28 mouse cellular contexts compared by ENCODE assay signal in genomic region chr4:144493331-144493730, GRCm38 (mm10). TPM values are rescaled to one million over a fixed set of nuclear protein-coding genes. Genes with fewer than 3 reads are reported as not detected.
DNase-seq lines count a peak whose midpoint lies in the region; ATAC-seq and TF ChIP-seq lines count a peak whose summit lies in the region.
"Had no signal": no experiment of that assay in that cellular context is flagged by ENCODE, and none has a peak within 500 bp of the region (broad histone marks: within the 10 kb centered on the region; RNA-seq: fewer than 3 reads in every experiment).

No protein-coding gene starts in this region.

- TF ChIP-seq CTCF in G1E (IDR thresholded peaks at IDR 0.05; ENCODE audit: low read depth, low read length) (no peak), Patski (IDR thresholded peaks at IDR 0.05) (no peak)

- no peak overlapping the region for H3K4me3 ChIP-seq in G1E (ENCODE audit: low read depth, low read length)

- peaks cover 12% of the 10 kb centered on the region for H3K9me3 ChIP-seq in G1E (replicated peaks)

- CTCF ChIA-PET in Patski (lab: Charles Lee) = interaction anchor here (1.7 kb wide), 1 partner anchor 10 kb away, joined by 3 read pairs; no protein-coding TSS in a partner anchor

- peak; percentile 4; the same call in 1 of the 2 replicates for ATAC-seq in G1E (ENCODE audit: extremely low read depth, insufficient number of reproducible peaks, low FRiP score, poor library complexity, severe bottlenecking)
- peak; percentile 54 for ATAC-seq in Patski
- ATAC-seq in megakaryocyte-erythroid progenitor cell, adult 5-6 weeks (replicated peaks; ENCODE audit: low FRiP score, low TSS enrichment, poor library complexity, severe bottlenecking) = no peak
- ATAC-seq: activated CD4-positive, CD25-positive, alpha-beta regulatory T cell, adult 4 months; CD4-positive, CD25-positive, alpha-beta regulatory T cell, adult 4 months had no signal

- no peaks in the 10 kb centered on the region for H3K36me3 ChIP-seq in G1E (replicated peaks)

- no peak for DNase-seq in G1E (ENCODE audit: low spot score)
- DNase-seq in Patski (ENCODE audit: low read depth, low spot score) = no peak
- peak; percentile 98 for DNase-seq in fat pad, adult 2 months (ENCODE audit: extremely low read depth, low read depth, low spot score)
- peak; percentile 99 for DNase-seq in gonadal fat pad, adult 2 months (ENCODE audit: low read depth)
- DNase-seq in left cerebral cortex, postnatal 25 days (ENCODE audit: low spot score in 2 of 2) = no peak
- DNase-seq in kidney, postnatal 14 days = no peak
- no peak for DNase-seq in gastrocnemius, postnatal 10 days
- DNase-seq: adrenal gland, adult 2 months; adrenal gland, adult 8-10 months; adrenal gland, postnatal 10 days; adrenal gland, postnatal 14 days; adrenal gland, postnatal 25 days; adrenal gland, postnatal 36 days; B cell, adult 2 months; cerebellum, adult 11 months; cerebellum, adult 11-12 months; cerebellum, adult 18-20 months; cerebellum, adult 2 months had no signal

- H3K4me1 ChIP-seq in G1E (ENCODE audit: insufficient read depth, low read depth, low read length) = no peaks in the 10 kb centered on the region

- POLR2A ChIA-PET in Patski (lab: Charles Lee) = no interaction called here

- H3K27me3 ChIP-seq in G1E (ENCODE audit: insufficient read depth, low read length) (no peaks in the 10 kb centered on the region), Patski (no peaks in the 10 kb centered on the region)

- in situ Hi-C loops in Patski (cut with MboI; ENCODE audit: low pct_unique_long_range_greater_than_20kb) = no loop called here

- intact Hi-C loops in left cerebral cortex, postnatal 25 days (cut with DNase I) = no loop called here

RNA-seq across cellular contexts. Expression of gene 9430007A20Rik, which starts 26.3 kb away (rescaled TPM):
- total RNA-seq in G1E (2014; fragmentation: Nextera tagmentation) (not detected in 2 replicates), G1E (2017) (not detected in 2 replicates)
- polyA plus RNA-seq in G1E (2012) (not detected in 2 replicates), Patski (2021) (not detected)
- not detected in 2 replicates for polyA plus RNA-seq in gonadal fat pad, adult 2 months (2012; rRNA removed)
- total RNA-seq in left cerebral cortex, postnatal 25 days (2021) = not detected
- total RNA-seq in megakaryocyte-erythroid progenitor cell, adult 5-6 weeks (2014; fragmentation: Nextera tagmentation) = not detected in 2 replicates
- not detected in 2 replicates for total RNA-seq in megakaryocyte-erythroid progenitor cell, adult 5-6 weeks (2017)
- not detected for total RNA-seq in gastrocnemius, postnatal 10 days (2021)
- total RNA-seq: adrenal gland, adult 18-20 months; adrenal gland, adult 2 months; adrenal gland, adult 8-10 months; adrenal gland, postnatal 10 days; adrenal gland, postnatal 14 days; adrenal gland, postnatal 25 days; adrenal gland, postnatal 36 days; adrenal gland, postnatal 4 days; CH12.LX; ES-E14; MEL had no signal
- polyA plus RNA-seq: activated CD4-positive, CD25-positive, alpha-beta regulatory T cell, adult 4 months; adrenal gland, adult 2 months; brain, embryonic 14.5 days; C2C12; CD4-positive, CD25-positive, alpha-beta regulatory T cell, adult 4 months; cerebellum, adult 2 months had no signal

RNA-seq across cellular contexts. Expression of gene Aadacl3, which starts 29.8 kb away (rescaled TPM):
- total RNA-seq in G1E (2014; fragmentation: Nextera tagmentation) (not detected in 2 replicates), G1E (2017) (0.05 TPM in 1 of 2 replicates, not detected in the other)
- polyA plus RNA-seq in G1E (2012) (not detected in 2 replicates), Patski (2021) (not detected)
- not detected in 2 replicates for polyA plus RNA-seq in gonadal fat pad, adult 2 months (2012; rRNA removed)
- not detected for total RNA-seq in left cerebral cortex, postnatal 25 days (2021)
- not detected in 2 replicates for total RNA-seq in megakaryocyte-erythroid progenitor cell, adult 5-6 weeks (2014; fragmentation: Nextera tagmentation)
- not detected in 2 replicates for total RNA-seq in megakaryocyte-erythroid progenitor cell, adult 5-6 weeks (2017)
- total RNA-seq in gastrocnemius, postnatal 10 days (2021) = not detected
- total RNA-seq: adrenal gland, adult 18-20 months; adrenal gland, adult 2 months; adrenal gland, adult 8-10 months; adrenal gland, postnatal 10 days; adrenal gland, postnatal 14 days; adrenal gland, postnatal 25 days; adrenal gland, postnatal 36 days; adrenal gland, postnatal 4 days; CH12.LX; ES-E14; MEL had no signal
- polyA plus RNA-seq: activated CD4-positive, CD25-positive, alpha-beta regulatory T cell, adult 4 months; adrenal gland, adult 2 months; brain, embryonic 14.5 days; C2C12; CD4-positive, CD25-positive, alpha-beta regulatory T cell, adult 4 months; cerebellum, adult 2 months had no signal

RNA-seq across cellular contexts. Expression of gene Gm9944, which starts 40.2 kb away (rescaled TPM):
- total RNA-seq in G1E (2014; fragmentation: Nextera tagmentation) = not detected in 2 replicates
- total RNA-seq in G1E (2017) = not detected in 2 replicates
- polyA plus RNA-seq in G1E (2012) = not detected in 2 replicates
- not detected for polyA plus RNA-seq in Patski (2021)
- polyA plus RNA-seq in gonadal fat pad, adult 2 months (2012; rRNA removed) = not detected in 2 replicates
- total RNA-seq in left cerebral cortex, postnatal 25 days (2021) = not detected
- total RNA-seq in megakaryocyte-erythroid progenitor cell, adult 5-6 weeks (2014; fragmentation: Nextera tagmentation) = not detected in 2 replicates
- total RNA-seq in megakaryocyte-erythroid progenitor cell, adult 5-6 weeks (2017) = not detected in 2 replicates
- not detected for total RNA-seq in gastrocnemius, postnatal 10 days (2021)
- total RNA-seq: adrenal gland, adult 18-20 months; adrenal gland, adult 2 months; adrenal gland, adult 8-10 months; adrenal gland, postnatal 10 days; adrenal gland, postnatal 14 days; adrenal gland, postnatal 25 days; adrenal gland, postnatal 36 days; adrenal gland, postnatal 4 days; CH12.LX; ES-E14; MEL had no signal
- polyA plus RNA-seq: activated CD4-positive, CD25-positive, alpha-beta regulatory T cell, adult 4 months; adrenal gland, adult 2 months; brain, embryonic 14.5 days; C2C12; CD4-positive, CD25-positive, alpha-beta regulatory T cell, adult 4 months; cerebellum, adult 2 months had no signal

RNA-seq across cellular contexts. Expression of gene 1700012P22Rik, which starts 54.8 kb away (rescaled TPM):
- not detected in 2 replicates for total RNA-seq in G1E (2014; fragmentation: Nextera tagmentation)
- not detected in 2 replicates for total RNA-seq in G1E (2017)
- not detected in 2 replicates for polyA plus RNA-seq in G1E (2012)
- not detected for polyA plus RNA-seq in Patski (2021)
- 0.55 and 0.95 TPM in 2 replicates for polyA plus RNA-seq in gonadal fat pad, adult 2 months (2012; rRNA removed)
- not detected for total RNA-seq in left cerebral cortex, postnatal 25 days (2021)
- total RNA-seq in megakaryocyte-erythroid progenitor cell, adult 5-6 weeks (2014; fragmentation: Nextera tagmentation) = not detected in 2 replicates
- total RNA-seq in megakaryocyte-erythroid progenitor cell, adult 5-6 weeks (2017) = not detected in 2 replicates
- total RNA-seq in gastrocnemius, postnatal 10 days (2021) = not detected
- total RNA-seq: adrenal gland, adult 18-20 months; adrenal gland, adult 2 months; adrenal gland, adult 8-10 months; adrenal gland, postnatal 10 days; adrenal gland, postnatal 14 days; adrenal gland, postnatal 25 days; adrenal gland, postnatal 36 days; adrenal gland, postnatal 4 days; CH12.LX; ES-E14; MEL had no signal
- polyA plus RNA-seq: activated CD4-positive, CD25-positive, alpha-beta regulatory T cell, adult 4 months; adrenal gland, adult 2 months; brain, embryonic 14.5 days; C2C12; CD4-positive, CD25-positive, alpha-beta regulatory T cell, adult 4 months; cerebellum, adult 2 months had no signal

Comparison
In these comparisons a context has a peak if more than half of its experiments do, and no peak if none do; other contexts are left out.
1. DNase-seq: peak in fat pad, adult 2 months (single experiment) and gonadal fat pad, adult 2 months (single experiment); none in G1E (single experiment), Patski (single experiment), left cerebral cortex, postnatal 25 days (0 of 2), kidney, postnatal 14 days (single experiment) and gastrocnemius, postnatal 10 days (single experiment).